Mouse (Mus musculus) 3T3-L1 (cell line): ENCODE measurements around the gene Acss1.
A peak's percentile ranks its signal among the peaks of the same experiment; 100 is the strongest.

ENCODE experiments used
- DNase-seq: peaks from one replicate; pipeline ENCODE4 v3.0.0-alpha.2; 2015; ENCODE audit warnings: low read depth, low spot score

The Acss1 gene

GRCm38 (mm10) chr2:150643166-150643565 is 25.1 kb downstream of the Acss1 start:
- DNase-seq = no peak

- no peak for DNase-seq
Measured at GRCm38 (mm10) chr2:150638370-150638733, 29.9 kb downstream of the Acss1 start.

DNA sequence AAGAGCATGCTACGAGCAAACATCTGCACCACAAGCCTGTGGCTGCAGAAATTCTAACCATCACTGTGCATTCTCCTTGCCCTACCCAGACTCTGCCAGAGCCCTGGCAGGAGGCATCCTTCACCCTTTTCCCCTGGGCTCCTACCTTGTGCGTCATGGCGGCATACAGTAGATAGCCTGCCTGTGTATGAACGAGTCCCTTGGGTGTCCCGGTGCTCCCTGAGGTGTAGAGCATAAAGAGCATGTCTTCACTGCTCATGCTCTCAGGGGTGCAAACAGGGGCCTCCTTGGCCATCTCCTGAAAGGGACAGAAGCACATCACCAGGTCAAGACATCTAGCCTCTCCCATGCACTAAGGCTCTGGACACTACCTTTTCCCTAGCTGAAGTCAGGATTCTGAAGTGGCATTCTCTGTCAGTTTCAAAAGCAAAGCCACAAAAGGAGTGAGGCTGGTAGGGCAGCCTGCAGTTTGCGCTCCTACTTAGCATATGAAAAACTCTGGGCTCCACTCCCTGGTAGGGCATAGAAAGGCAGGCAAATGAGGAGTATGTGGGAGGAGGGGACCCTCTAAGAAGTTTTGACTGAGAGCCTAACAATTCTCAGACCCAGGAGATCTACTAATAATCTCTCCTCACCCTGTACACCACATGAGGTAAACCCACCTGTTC is 30.5 kb downstream of the Acss1 start:
- DNase-seq = no peak

DNA sequence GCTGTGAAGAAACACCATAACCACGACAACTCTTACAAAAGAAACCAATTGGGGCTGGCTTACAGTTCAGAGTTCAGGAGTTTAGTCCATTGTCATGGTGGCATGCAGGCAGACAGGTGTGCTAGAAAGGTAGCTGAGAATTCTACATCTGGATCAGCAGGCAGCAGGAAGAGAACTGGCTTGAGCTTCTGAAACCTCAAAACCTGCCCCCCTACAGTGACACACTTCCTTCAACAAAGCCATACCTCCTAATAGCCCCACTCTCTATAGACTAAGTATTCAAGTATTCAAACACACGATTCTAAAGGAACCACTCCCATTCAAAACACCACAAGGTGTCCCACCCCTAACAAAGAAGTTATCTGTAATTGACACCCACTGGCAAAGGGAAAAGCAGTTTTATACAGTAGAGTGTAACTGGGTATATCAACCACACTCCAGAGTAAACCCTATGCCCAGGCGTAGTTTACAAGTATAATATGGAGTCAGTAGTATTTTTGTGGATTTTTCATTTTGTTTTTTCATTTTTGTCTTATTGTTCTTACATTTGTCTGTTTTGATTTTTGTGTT is 32.3 kb downstream of the Acss1 start:
- no peak for DNase-seq

GRCm38 (mm10) chr2:150629255-150629654 is 39.0 kb downstream of the Acss1 start:
- no peak for DNase-seq

DNA sequence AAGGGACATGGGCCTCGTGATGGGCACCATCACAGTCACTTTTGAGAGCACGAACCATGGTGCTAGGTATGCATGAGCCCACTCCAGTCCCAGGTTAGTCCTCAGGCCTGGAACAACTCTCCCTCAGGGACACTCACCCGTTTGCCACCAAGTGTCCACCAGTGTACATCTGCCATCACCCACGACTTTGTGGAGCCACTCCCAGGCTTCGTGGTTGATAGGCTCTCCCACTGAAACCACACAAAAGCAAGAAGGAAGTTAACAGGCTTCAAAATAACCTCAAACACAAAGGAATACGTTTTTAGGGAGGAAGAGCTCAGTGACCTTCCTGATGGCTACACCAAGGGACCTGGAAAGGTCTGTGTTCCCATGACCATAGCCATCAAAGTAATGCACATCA is 41.2 kb downstream of the Acss1 start:
- DNase-seq = no peak

- no peak for DNase-seq
Measured at GRCm38 (mm10) chr2:150624926-150625325, 43.4 kb downstream of the Acss1 start.

- DNase-seq = no peak
Measured at GRCm38 (mm10) chr2:150623957-150624356, 44.3 kb downstream of the Acss1 start.

- DNase-seq = no peak
Measured at GRCm38 (mm10) chr2:150621698-150622097, 46.6 kb downstream of the Acss1 start.

- no peak for DNase-seq
Measured at GRCm38 (mm10) chr2:150610097-150610496, 58.2 kb downstream of the Acss1 start.

DNA sequence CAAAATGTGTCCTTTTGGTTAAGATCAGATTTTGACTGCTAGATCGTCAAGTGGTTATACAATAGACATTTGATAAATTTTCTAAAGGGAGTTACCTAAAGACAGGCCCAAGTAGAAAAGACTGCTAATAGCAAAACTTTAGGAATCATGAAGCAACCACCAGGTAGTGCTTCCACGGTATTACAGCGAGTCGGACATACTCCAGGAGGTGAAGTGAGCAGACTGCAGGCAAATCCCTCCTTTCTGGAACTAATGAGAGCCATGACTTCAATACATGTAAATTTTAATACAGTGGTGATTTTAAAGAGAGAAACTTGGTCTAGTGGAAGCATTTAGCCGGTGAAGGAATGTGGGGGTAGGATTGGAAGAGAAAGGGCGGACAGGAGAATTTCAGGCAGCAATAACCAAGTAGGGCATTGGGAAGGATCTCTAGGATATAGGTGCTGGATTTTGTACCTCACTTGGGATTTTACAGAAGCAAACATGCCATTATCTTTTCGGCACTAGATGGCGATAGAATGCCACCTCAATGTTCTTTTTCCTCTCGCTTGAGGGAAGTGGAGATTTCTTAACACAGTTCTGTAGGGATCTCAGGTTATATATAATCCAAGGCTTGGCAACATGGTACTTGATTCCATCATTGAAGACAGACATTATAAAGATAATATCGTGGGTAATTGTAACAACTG is 59.3 kb downstream of the Acss1 start:
- peak; percentile 94 for DNase-seq

GRCm38 (mm10) chr2:150608087-150608799 is 60.1 kb downstream of the Acss1 start, which contains the start of gene Apmap:
Gene Apmap (minus strand): TSS chr2:150608567.
- DNase-seq = peak; percentile 98

GRCm38 (mm10) chr2:150607086-150607485 is 61.2 kb downstream of the Acss1 start:
- no peak for DNase-seq

DNA sequence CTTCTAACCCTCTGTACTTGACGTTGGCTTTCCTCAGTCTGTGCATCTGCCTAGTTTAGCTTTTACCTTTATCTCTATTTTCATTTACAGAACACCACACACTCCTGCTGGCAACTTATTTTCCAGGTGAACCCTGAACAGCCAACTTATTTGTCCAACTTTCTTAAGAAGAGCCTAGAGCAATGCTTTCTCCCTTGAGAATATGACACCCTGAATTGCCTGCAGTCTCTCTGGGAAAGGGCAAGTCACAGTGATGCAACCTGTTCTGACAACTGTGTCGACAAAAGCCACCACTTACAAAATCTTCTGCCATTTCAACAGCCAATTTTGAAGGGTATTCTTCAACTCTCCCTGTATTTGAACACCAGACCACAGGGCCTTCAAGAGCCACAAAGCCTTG is 63.5 kb downstream of the Acss1 start:
- DNase-seq = no peak

DNA sequence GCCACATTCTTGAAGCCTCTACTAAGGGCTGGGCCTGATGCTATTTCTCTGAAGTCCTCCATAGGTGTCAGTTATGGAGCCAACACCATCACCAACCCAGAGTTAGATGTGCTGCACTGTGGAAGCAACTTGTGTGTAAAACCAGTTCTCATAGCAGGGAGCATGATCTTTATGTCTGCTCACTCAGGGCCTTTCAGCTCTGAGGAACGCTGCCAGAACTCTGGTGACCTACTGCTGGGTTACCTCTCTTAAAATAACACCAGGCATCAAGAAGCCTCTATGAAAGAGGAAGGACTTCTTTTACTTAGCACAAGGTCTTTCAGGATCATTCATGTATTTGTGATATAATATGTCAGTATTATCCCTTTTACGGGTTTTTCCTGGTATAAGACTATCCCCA is 66.1 kb downstream of the Acss1 start:
- no peak for DNase-seq

- DNase-seq = no peak
Measured at GRCm38 (mm10) chr2:150600263-150600662, 68.0 kb downstream of the Acss1 start.

GRCm38 (mm10) chr2:150595411-150596190 is 72.7 kb downstream of the Acss1 start:
- DNase-seq = no peak

DNA sequence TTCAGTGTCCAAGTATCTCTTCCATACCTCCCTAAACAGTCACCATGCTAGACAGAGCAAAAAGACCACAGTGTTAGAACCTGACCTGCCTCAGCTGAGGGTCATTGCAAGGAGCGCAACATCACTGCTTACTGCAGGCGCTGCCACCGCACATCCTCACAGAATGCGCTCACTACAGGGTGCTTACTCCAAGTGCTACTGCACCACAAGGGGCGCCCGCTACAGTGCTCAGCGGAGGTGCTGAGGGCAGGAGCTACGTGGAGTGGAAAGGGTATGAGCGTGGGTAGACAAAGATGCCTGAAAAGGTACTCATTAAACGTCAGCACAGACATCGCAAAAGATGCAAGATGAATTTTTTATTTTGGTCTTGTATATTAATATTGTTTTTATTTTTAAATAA is 79.2 kb downstream of the Acss1 start:
- no peak for DNase-seq

- no peak for DNase-seq
Measured at GRCm38 (mm10) chr2:150579628-150580027, 88.7 kb downstream of the Acss1 start.

DNA sequence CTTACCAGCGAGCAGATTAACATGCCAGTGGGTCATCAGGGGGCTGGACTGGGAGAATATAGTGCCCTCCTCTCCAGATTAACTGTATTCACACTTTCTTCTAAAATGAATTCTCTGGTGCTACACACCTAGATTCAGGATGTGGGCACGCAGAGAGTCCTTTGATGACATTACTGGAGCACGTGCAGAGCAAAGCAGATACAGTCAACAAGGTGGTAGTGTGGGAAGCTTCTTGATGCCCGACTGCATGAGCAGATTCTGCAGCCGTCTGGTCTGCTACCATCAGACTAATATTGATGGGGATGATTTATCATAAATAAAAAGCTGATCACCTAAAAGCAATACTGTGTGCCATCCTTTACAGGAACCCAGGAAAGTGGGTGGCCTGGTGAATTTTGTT is 89.7 kb downstream of the Acss1 start:
- no peak for DNase-seq

DNA sequence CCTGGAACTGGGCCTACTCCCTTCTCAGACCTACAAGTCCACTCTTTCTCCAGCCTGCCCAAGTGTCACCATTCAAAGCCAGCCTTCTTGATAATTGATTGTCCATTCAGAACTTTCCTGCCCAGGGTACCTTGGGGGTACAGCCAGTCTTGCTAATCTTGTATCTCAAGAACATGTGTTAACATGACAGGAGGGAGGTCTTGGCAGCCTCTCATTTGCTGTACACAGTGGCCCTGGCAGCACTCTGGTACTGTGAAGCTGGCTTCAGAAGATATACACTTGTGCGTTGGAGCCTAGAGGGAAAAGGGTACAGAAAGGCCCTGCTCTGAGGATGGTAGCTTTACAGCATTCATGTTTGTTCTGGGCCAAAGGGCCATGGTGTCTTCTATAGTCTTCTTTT is 92.0 kb downstream of the Acss1 start:
- no peak for DNase-seq

DNA sequence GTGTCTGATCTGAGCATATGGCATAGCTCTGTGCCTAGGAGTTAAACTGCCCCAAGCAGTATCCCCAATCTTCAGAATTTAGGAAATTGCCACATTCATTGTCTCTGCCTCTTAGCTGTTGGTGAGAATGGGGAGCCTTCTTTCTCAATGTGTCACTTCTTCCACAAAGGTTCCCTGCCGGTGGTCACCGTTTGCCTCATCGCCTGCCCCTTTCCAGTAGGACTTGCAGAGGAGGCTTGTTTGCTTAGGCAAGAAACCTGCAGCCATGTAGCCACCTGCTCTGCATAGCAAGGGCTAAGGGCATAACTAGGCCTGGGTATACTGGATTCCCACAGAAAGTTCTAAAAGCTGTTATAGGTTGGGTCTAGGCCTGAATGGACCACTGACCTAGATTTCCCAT is 95.8 kb downstream of the Acss1 start:
- DNase-seq = no peak
